Mouse (Mus musculus) E14TG2a.4 (cell line): ENCODE measurements around the gene Angptl1.

ENCODE experiments used
- H3K27me3 ChIP-seq: 2 replicates; pipeline ENCODE4 v1.6.1; 2014; ENCODE audit warnings: low read length, control low read depth; ENCODE audit not compliant: insufficient read depth
- H3K36me3 ChIP-seq: 2 replicates; pipeline ENCODE4 v1.6.1; 2014; ENCODE audit warnings: low read length, control low read depth; ENCODE audit not compliant: insufficient read depth
- H3K4me1 ChIP-seq: replicated peaks from 2 replicates; pipeline ENCODE4 v1.6.1; 2014; ENCODE audit warnings: low read depth, low read length, control low read depth
- H3K4me3 ChIP-seq: replicated peaks from 2 replicates; pipeline ENCODE4 v1.5.1; 2014; ENCODE audit warnings: mild to moderate bottlenecking, low read length
- H3K9me3 ChIP-seq: 2 replicates; pipeline ENCODE4 v1.6.1; 2014; ENCODE audit warnings: low read length, control low read depth
- CTCF ChIP-seq: conservative IDR thresholded peaks from 2 replicates; pipeline ENCODE4 v1.5.1; 2014; ENCODE audit warnings: low read length
- NANOG ChIP-seq: IDR thresholded peaks from 2 replicates; pipeline ENCODE4 v1.6.1; 2014; ENCODE audit warnings: borderline replicate concordance, low read length, mixed read lengths
- POU5F1 ChIP-seq: IDR thresholded peaks from 2 replicates; pipeline ENCODE4 v1.6.1; 2014; ENCODE audit warnings: low read length, borderline replicate concordance

Angptl1 gene

GRCm38 (mm10) chr1:156819236-156819635, 19.1 kb upstream of the Angptl1 start:
- Histone ChIP-seq H3K4me3 (no peak overlapping the region), H3K9me3 (no peaks in the 10 kb centered on the region), H3K4me1 (no peaks in the 10 kb centered on the region), H3K27me3 (no peaks in the 10 kb centered on the region), H3K36me3 (peaks cover 48% of the 10 kb centered on the region)
- TF ChIP-seq POU5F1 (no peak), CTCF (no peak), NANOG (no peak)

GRCm38 (mm10) chr1:156838695-156839094, 333 bp downstream of the Angptl1 start:
- TF ChIP-seq NANOG (no peak), POU5F1 (no peak), CTCF (no peak)
- H3K27me3 ChIP-seq = no peaks in the 10 kb centered on the region
- H3K4me3 ChIP-seq = no peak overlapping the region
- H3K36me3 ChIP-seq = 0 out of 2 replicates have a peak, but pooled peaks cover 8% of the 10 kb centered on the region
- H3K9me3 ChIP-seq = no peaks in the 10 kb centered on the region
- peaks cover 15% of the 10 kb centered on the region for H3K4me1 ChIP-seq

DNA sequence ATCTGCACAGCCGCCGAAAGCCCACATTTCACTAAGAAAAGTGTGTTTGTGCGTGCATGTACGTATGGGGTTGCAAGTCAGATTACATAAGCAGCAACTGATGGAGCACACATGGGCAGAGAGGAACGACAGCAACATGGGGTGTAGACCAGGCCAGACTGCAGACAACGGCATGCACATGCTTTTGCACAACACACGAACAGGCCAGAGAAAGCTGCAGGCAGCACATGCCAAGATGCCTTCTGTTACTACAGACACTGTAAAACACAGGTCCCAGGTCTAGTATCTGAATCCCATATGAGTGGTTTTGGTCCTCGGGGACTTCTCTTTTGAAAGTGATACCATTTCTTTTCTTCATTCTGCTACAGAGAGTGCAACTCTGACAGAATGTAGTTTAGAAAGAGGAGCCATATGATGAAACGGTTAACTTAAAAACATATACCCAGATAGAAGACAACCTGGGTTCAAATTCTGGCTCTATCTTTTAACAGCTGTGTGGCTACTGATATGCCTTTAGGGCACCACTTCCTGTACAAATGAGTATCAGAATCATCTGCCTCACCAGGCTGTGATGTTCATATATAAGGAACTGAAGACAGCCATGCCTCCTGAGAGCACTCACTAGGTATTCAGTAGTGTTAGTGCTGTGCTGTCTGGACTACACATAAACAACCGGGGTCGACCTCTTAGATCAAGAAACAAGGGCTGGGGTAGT, 3.4 kb downstream of the Angptl1 start:
- no peaks in the 10 kb centered on the region for H3K27me3 ChIP-seq
- peaks cover 19% of the 10 kb centered on the region for H3K36me3 ChIP-seq
- H3K4me3 ChIP-seq = no peak overlapping the region
- TF ChIP-seq CTCF = no peak
- TF ChIP-seq NANOG = no peak
- no peak for TF ChIP-seq POU5F1
- H3K9me3 ChIP-seq = no peaks in the 10 kb centered on the region
- H3K4me1 ChIP-seq = peaks cover 22% of the 10 kb centered on the region

DNA sequence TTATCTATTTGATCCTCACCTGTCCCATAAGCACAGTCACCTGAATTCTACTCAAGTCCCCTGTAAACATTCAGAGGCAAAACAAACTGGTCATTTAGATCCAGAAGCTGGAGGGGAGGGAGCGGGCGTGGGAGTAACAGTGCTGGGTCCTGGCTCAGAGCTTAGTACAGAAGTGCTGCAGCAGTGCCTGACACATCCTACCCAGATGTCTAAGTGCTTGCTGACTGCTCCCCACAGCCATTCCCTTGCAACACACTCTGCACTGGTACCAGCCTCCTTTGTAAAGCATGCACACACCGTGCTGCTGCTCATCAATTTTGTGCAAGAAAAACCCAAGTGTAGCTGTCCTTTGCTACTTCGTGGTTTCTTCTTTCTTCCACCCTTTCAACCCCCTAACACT, 8.7 kb downstream of the Angptl1 start:
- H3K4me3 ChIP-seq = no peak overlapping the region
- no peaks in the 10 kb centered on the region for H3K27me3 ChIP-seq
- peaks cover 18% of the 10 kb centered on the region for H3K36me3 ChIP-seq
- peaks cover 23% of the 10 kb centered on the region for H3K4me1 ChIP-seq
- H3K9me3 ChIP-seq = no peaks in the 10 kb centered on the region
- TF ChIP-seq POU5F1 (no peak), NANOG (no peak), CTCF (no peak)

- no peaks in the 10 kb centered on the region for H3K27me3 ChIP-seq
- no peaks in the 10 kb centered on the region for H3K9me3 ChIP-seq
- H3K4me3 ChIP-seq = no peak overlapping the region
- H3K36me3 ChIP-seq = peaks cover 11% of the 10 kb centered on the region; the same call in 1 of the 2 replicates
- no peak for TF ChIP-seq NANOG
- TF ChIP-seq CTCF = no peak
- TF ChIP-seq POU5F1 = no peak
- 0 out of 2 replicates have a peak, but pooled peaks cover under 1% of the 10 kb centered on the region for H3K4me1 ChIP-seq
These were observed 14.0 kb downstream of the Angptl1 start for GRCm38 (mm10) chr1:156852409-156852808.

- Histone ChIP-seq H3K4me1 (no peaks in the 10 kb centered on the region), H3K27me3 (no peaks in the 10 kb centered on the region), H3K4me3 (no peak overlapping the region), H3K36me3 (peaks cover 11% of the 10 kb centered on the region; the same call in 1 of the 2 replicates), H3K9me3 (no peaks in the 10 kb centered on the region)
- TF ChIP-seq POU5F1 (no peak), CTCF (no peak), NANOG (no peak)
These were observed 14.5 kb downstream of the Angptl1 start for GRCm38 (mm10) chr1:156852872-156853271.

GRCm38 (mm10) chr1:156854558-156854957, 16.2 kb downstream of the Angptl1 start:
- H3K36me3 ChIP-seq = peaks cover 11% of the 10 kb centered on the region; the same call in 1 of the 2 replicates
- no peak for TF ChIP-seq NANOG
- TF ChIP-seq POU5F1 = no peak
- TF ChIP-seq CTCF = no peak
- no peak overlapping the region for H3K4me3 ChIP-seq
- H3K9me3 ChIP-seq = no peaks in the 10 kb centered on the region
- no peaks in the 10 kb centered on the region for H3K27me3 ChIP-seq
- no peaks in the 10 kb centered on the region for H3K4me1 ChIP-seq

DNA sequence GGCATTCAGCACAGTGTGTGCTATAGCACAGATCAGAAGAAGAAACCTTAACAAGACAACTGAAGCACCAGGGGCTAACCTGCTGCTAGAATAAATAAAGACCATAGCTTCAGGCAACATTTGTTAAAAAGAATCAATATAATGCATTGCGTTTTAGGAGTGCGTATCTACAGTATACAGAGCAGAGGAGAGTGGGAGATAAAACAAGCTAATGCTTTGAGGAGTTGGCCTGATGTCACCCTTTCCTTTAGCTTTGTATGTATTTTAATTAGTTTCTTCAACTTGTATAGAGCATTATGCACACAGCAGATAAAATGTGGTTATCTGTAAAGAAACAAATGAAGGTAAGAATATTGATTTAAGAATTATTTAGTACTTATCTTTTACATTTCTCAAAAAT, 18.3 kb downstream of the Angptl1 start:
- H3K9me3 ChIP-seq = no peaks in the 10 kb centered on the region
- TF ChIP-seq CTCF = no peak
- no peak for TF ChIP-seq NANOG
- no peak for TF ChIP-seq POU5F1
- H3K36me3 ChIP-seq = peaks cover 4% of the 10 kb centered on the region; the same call in 1 of the 2 replicates
- H3K4me1 ChIP-seq = no peaks in the 10 kb centered on the region
- H3K4me3 ChIP-seq = no peak overlapping the region
- H3K27me3 ChIP-seq = no peaks in the 10 kb centered on the region

DNA sequence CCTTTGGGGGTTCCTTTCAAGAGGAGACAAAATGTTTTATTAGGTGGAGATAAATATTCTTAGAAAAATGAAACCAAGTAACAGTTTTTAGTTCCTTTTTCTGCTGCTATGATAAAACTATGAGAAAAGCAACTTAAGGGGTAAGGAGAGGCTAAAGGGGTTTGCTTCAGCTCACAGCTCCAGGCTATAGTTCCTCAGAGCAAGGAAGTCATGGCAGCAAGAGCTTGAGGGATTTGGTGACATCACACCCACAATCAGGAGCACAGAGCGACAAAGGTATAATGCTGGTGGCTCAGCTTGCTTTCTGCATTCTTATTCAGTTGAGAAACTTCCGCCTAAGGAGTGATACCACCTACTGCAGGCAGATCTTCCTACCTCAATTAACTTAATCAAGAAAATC, 20.8 kb downstream of the Angptl1 start:
- H3K27me3 ChIP-seq = no peaks in the 10 kb centered on the region
- peaks cover 2% of the 10 kb centered on the region; the same call in 1 of the 2 replicates for H3K4me1 ChIP-seq
- no peaks in the 10 kb centered on the region for H3K9me3 ChIP-seq
- TF ChIP-seq POU5F1 = no peak
- H3K4me3 ChIP-seq = no peak overlapping the region
- H3K36me3 ChIP-seq = peaks cover 4% of the 10 kb centered on the region; the same call in 1 of the 2 replicates
